Mouse (Mus musculus) neural tube, embryonic 14.5 days (tissue): Measurements from ENCODE around the gene Paip2b. TPM values are rescaled to one million over a fixed set of nuclear protein-coding genes. Genes with fewer than 3 reads are reported as not detected.
A peak's percentile ranks its signal among the peaks of the same experiment; 100 is the strongest.

ENCODE experiments used
- ATAC-seq: fragments of 200-750 bp; cut with Nextera tagmentation; 2 replicates; pipeline ENCODE4 v1.8.0; 2017; ENCODE audit warnings: low read depth, mild to moderate bottlenecking, moderate TSS enrichment, moderate library complexity
- H3K27ac ChIP-seq: fragments of 300-500 bp; sonication (generic); 2 replicates; pipeline ENCODE4 v1.5.1; 2014; ENCODE audit warnings: low read depth, mild to moderate bottlenecking, control low read depth, low read length, moderate library complexity, mixed read lengths
- H3K27me3 ChIP-seq: fragments of 300-500 bp; sonication (generic); 2 replicates; pipeline ENCODE4 v1.6.1; 2014; ENCODE audit warnings: low read length; ENCODE audit not compliant: control insufficient read depth, insufficient read depth
- H3K36me3 ChIP-seq: fragments of 300-500 bp; sonication (generic); 2 replicates; pipeline ENCODE4 v1.6.1; 2014; ENCODE audit warnings: low read length, mixed read lengths; ENCODE audit not compliant: control insufficient read depth, insufficient read depth
- H3K4me1 ChIP-seq: fragments of 300-500 bp; sonication (generic); 2 replicates; pipeline ENCODE4 v1.6.1; 2014; ENCODE audit warnings: low read length; ENCODE audit not compliant: control insufficient read depth, insufficient read depth
- H3K4me2 ChIP-seq: fragments of 300-500 bp; sonication (generic); 2 replicates; pipeline ENCODE4 v1.6.1; 2014; ENCODE audit warnings: mild to moderate bottlenecking, low read depth, low read length, control low read depth
- H3K4me3 ChIP-seq: fragments of 300-500 bp; sonication (generic); 2 replicates; pipeline ENCODE4 v1.5.1; 2014; ENCODE audit warnings: low read depth, low read length, control low read depth, mixed read lengths
- H3K9ac ChIP-seq: fragments of 300-500 bp; sonication (generic); replicated peaks from 2 replicates; pipeline ENCODE4 v1.6.1; 2014; ENCODE audit warnings: low read depth, mild to moderate bottlenecking, control low read depth, low read length, mixed read lengths
- H3K9me3 ChIP-seq: fragments of 300-500 bp; sonication (generic); 2 replicates; pipeline ENCODE4 v1.6.1; 2016; ENCODE audit warnings: low read length; ENCODE audit not compliant: control insufficient read depth
- WGBS: fragments of 180-500 bp; shearing (Covaris S2); extraction: QIAGEN DNeasy Blood & Tissue Kit; methylation state at CpG from one replicate; pipeline ENCODE4 v1.1.7; 2014; 5-methylcytosine and 5-hydroxymethylcytosine counted together
- polyA plus RNA-seq: library from polyadenylated mRNA; unstranded; fragments of >200 nt; fragmentation: Nextera tagmentation; extraction: Ambion mirVana; gene quantifications from 2 replicates; pipeline ENCODE4 v1.2.1, GENCODE M21; 2014

The Paip2b gene
- 26.0 and 29.7 TPM in 2 replicates for polyA plus RNA-seq

DNA sequence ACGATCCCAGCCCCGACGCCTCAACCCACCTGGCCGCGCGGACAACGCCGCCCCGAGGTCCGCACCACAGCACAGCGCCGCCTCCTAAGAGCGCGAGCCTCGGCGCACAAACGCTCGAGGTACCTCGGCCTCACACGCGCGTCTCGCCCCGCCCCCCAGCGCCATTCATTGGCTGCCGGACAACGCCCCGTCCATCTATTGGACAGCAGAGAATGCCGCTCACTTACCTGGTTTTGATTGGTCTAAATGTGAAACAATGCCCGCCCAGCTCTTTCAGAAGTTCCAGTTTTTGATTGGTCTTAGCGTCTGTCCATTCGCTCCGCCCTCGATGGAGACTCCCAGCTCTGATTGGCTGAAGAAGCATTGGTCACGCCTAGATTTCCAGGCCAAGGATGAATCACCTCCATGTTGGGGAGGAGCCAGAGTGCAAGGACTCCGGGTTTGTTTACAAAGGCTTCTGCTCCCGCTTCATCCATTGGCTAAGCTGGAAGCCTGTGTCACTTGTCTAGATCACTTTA, at the start of gene Paip2b:
Gene Paip2b (minus strand): TSS at position 136 of the 518 bp plus-strand sequence.
- no peaks in the 10 kb centered on the region for H3K9me3 ChIP-seq
- H3K4me1 ChIP-seq = 0 out of 2 replicates have a peak, but pooled peaks cover 4% of the 10 kb centered on the region
- peak within 1 kb of the TSS; percentile 88 for H3K27ac ChIP-seq
- peak; percentile 99 for ATAC-seq
- peak within 1 kb of the TSS; percentile 74 for H3K9ac ChIP-seq
- H3K4me2 ChIP-seq = peak within 1 kb of the TSS; percentile 90
- 1% methylated on average over 34 of the region's 37 CpGs for WGBS
- H3K36me3 ChIP-seq = no peaks in the 10 kb centered on the region
- H3K4me3 ChIP-seq = peak within 1 kb of the TSS; percentile 65
- no peaks in the 10 kb centered on the region for H3K27me3 ChIP-seq

DNA sequence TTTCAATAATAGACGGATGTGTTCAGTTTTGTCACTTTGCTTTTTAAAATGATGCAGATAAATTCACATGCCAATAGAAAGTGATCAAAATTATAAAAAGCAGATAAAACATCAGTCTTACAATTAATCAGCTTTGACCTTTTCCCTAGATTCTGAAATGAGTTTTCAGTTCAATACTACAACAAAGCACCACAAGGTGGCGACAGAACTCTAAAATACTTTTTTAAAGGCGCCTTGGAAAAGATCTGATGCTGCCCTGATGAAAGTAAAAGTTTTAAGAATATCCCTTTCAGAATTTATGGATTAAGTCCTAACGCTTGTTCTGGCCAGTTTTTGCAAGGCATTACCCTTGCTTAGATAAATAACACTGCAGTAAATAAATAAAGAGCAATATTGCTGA, 48.3 kb upstream of the Paip2b start:
- H3K4me3 ChIP-seq = no peak overlapping the region
- no peaks in the 10 kb centered on the region for H3K27me3 ChIP-seq
- H3K36me3 ChIP-seq = no peaks in the 10 kb centered on the region
- H3K9ac ChIP-seq = no peak overlapping the region
- WGBS = 3% methylated on average over 4 of the region's 4 CpGs
- H3K27ac ChIP-seq = no peak overlapping the region
- H3K4me1 ChIP-seq = no peaks in the 10 kb centered on the region
- no peak for ATAC-seq
- H3K4me2 ChIP-seq = peak overlapping the region; percentile 1; the same call in 1 of the 2 replicates
- H3K9me3 ChIP-seq = no peaks in the 10 kb centered on the region

DNA sequence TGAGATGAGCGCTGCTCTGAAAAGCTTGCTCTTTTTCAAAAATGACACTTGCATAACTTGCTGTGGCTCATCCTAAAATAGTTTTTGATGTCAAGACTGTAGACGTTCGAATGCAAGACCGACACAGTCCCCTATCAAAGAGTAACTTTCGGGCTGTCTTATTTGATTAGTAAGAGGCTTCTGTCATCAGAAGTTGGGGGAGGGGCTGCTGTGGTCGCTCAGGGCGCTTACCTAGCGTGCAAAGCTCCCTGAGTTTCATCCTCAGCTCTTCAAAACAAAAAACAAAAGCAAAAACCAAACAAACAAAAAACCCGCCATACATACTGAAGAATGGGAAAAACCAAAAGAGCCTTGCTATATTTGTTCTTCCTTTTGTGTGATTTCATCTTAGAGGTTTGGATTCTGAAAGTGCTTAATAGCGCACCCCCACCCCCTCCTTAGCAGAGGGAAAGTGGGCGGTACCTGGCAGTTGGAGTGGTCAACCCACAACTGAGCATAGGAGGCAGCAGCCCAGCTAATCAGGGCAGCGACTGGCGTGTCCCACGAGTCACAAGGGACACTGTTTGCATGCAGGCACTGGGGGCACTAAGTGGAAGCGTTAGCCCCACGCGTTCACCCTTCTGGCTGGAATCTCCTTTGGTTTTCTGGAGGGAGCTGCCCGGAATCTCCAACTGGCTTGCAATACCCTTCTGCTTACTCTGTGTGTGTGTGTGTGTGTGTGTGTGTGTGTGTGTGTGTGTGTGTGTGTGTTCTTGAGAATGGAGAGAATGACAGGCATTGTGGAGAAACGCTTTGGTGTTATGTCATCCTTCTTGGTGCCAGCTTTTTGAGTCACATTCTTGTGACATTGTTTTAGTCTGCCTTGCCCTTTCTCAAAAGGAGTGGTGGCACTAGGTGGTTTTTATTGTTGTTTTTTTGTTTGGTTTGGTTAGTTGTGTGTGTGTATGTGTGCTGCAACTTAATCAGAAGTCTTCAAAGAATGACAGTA, 36.4 kb upstream of the Paip2b start:
- peak overlapping the region; percentile 64 for H3K4me3 ChIP-seq
- no peak overlapping the region for H3K27ac ChIP-seq
- H3K9ac ChIP-seq = peak overlapping the region; percentile 56
- ATAC-seq = peak; percentile 47
- 3% methylated on average over 19 of the region's 19 CpGs for WGBS
- no peaks in the 10 kb centered on the region for H3K27me3 ChIP-seq
- 0 out of 2 replicates have a peak, but pooled peaks cover 3% of the 10 kb centered on the region for H3K4me1 ChIP-seq
- no peaks in the 10 kb centered on the region for H3K36me3 ChIP-seq
- H3K4me2 ChIP-seq = peak overlapping the region; percentile 99
- no peaks in the 10 kb centered on the region for H3K9me3 ChIP-seq

DNA sequence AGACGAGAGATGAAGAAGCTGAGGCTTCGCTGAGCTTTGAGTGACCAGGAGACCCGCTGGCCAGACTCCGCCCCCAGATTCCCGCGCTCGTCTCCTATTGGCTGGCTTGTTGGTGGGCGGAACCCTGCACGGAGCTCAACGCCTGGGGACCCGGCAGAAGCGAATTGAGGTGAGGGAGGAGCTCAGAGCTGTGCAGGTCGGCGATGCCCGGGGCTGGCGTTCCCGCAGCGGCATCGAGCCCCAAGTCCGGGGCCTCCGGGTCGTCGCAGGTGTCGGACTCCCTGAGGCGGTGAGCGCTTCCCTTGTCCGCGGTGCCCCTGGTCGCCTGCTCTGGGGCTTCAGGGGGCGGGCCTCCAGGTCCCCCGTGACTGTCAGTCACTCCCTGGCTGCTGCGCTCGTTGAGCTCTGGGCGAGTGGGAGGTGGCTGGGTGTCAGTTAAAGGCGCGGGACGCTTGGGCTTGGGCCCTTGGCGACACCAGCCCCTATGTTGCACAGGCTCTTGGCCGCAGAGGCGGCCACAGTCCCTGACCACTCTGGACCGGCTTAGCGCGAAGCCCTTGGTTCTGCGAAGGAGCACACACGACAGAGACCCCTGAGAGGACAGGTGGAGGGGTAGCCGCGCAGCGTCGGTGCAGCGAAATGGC, 35.5 kb upstream of the Paip2b start, which contains the start of gene Zfp638:
Gene Zfp638 (plus strand): TSS at position 156 of the 644 bp plus-strand sequence.
- H3K27me3 ChIP-seq = no peaks in the 10 kb centered on the region
- H3K27ac ChIP-seq = peak within 1 kb of the TSS; percentile 31; the same call in 1 of the 2 replicates
- no peaks in the 10 kb centered on the region for H3K36me3 ChIP-seq
- ATAC-seq = peak; percentile 98
- 0 out of 2 replicates have a peak, but pooled peaks cover 3% of the 10 kb centered on the region for H3K4me1 ChIP-seq
- WGBS = under 1% methylated on average over 50 of the region's 50 CpGs
- H3K4me3 ChIP-seq = peak within 1 kb of the TSS; percentile 64
- peak within 1 kb of the TSS; percentile 99 for H3K4me2 ChIP-seq
- H3K9me3 ChIP-seq = no peaks in the 10 kb centered on the region
- H3K9ac ChIP-seq = peak within 1 kb of the TSS; percentile 56

DNA sequence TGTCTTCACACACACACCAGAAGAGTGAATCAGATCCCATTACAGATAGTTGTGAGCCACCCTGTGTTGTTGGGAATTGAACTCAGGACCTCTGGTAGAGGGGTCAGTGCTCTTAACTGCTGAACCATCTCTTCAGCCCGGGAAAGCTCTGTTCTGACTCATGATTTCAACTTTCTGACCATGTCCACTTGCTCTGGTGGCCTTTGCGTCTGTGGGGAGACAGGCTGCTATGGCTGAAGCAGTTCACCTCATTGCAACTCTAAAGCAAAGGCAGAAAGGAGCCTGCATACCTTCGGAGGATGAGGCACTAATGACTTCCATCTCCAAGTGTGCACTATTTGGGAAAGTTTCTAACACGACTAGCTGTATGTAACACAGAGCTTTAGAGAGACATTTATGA, 34.9 kb upstream of the Paip2b start:
- H3K4me3 ChIP-seq = no peak overlapping the region
- no peaks in the 10 kb centered on the region for H3K27me3 ChIP-seq
- ATAC-seq = no peak
- 0 out of 2 replicates have a peak, but pooled peaks cover 3% of the 10 kb centered on the region for H3K4me1 ChIP-seq
- H3K9me3 ChIP-seq = no peaks in the 10 kb centered on the region
- WGBS = 42% methylated on average over 4 of the region's 4 CpGs
- no peak overlapping the region for H3K27ac ChIP-seq
- no peaks in the 10 kb centered on the region for H3K36me3 ChIP-seq
- no peak overlapping the region for H3K9ac ChIP-seq
- H3K4me2 ChIP-seq = peak overlapping the region; percentile 99

DNA sequence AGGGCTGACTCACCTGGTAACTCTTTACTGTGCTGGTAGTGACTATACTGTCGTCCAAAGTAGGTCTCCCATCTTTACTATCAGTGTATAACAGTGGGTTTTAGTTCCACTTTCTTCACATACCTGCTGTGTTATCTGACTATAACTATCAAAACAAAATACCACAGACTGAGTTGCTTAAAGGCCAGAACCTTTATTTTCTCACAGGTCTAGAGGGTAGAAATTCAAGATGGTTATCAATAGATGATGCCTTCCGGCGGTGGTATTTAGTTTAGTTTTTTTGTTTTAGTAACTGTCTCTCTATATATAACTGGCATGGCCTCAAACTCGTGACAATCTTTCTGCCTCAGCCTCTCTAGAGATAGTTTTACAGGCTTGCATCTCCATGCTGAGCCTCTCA, 32.0 kb upstream of the Paip2b start:
- Histone ChIP-seq H3K9me3 (no peaks in the 10 kb centered on the region), H3K27ac (no peak overlapping the region), H3K4me2 (no peak overlapping the region), H3K4me3 (no peak overlapping the region), H3K4me1 (0 out of 2 replicates have a peak, but pooled peaks cover 3% of the 10 kb centered on the region), H3K9ac (no peak overlapping the region), H3K36me3 (no peaks in the 10 kb centered on the region), H3K27me3 (no peaks in the 10 kb centered on the region)
- WGBS = 76% methylated on average over 4 of the region's 4 CpGs
- no peak for ATAC-seq

DNA sequence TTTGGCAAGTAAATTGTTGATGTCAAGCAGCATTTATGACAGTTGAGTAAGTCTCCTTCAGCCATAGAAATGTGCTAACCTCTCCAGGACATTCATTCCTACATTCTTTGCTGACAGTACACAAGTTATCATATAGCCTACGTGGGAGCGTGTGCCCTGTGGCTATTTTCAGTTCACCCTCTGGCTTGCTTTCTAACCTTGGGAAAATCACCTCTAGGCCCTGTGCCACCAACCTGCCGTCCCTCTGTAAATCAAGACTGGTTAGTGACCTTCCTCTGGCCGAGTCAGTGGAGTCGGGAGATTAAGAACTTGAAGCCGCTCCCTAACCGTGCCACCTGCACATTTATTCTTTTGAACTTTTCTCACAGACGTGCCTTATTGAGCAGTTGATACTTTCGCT, 28.5 kb upstream of the Paip2b start:
- WGBS = 89% methylated on average over 9 of the region's 9 CpGs
- Histone ChIP-seq H3K27ac (no peak overlapping the region), H3K4me1 (no peaks in the 10 kb centered on the region), H3K9ac (no peak overlapping the region), H3K9me3 (no peaks in the 10 kb centered on the region), H3K36me3 (no peaks in the 10 kb centered on the region), H3K4me3 (no peak overlapping the region), H3K4me2 (no peak overlapping the region), H3K27me3 (no peaks in the 10 kb centered on the region)
- ATAC-seq = no peak

DNA sequence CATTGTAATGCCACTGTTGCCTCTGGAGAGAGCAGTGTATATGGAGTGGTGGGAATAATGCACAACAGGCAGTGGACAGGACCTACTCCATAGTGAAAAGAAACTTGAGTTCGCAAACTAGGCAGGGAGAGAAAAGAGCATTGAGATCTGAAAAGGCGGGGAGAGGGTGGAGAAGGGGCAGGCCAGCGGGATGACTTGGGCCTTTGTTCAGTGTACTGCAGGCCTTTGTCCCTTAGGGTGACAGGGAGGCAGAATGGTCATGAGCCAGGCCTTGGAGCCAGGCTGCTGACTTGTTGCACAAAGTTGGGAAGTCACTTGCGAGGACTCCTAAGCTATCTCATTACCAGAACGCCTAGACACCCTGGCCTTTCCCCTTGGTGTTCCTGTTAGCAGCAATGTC, 25.9 kb upstream of the Paip2b start:
- Histone ChIP-seq H3K4me2 (no peak overlapping the region), H3K9ac (no peak overlapping the region), H3K4me1 (no peaks in the 10 kb centered on the region), H3K27ac (no peak overlapping the region), H3K9me3 (no peaks in the 10 kb centered on the region), H3K4me3 (no peak overlapping the region), H3K36me3 (no peaks in the 10 kb centered on the region), H3K27me3 (no peaks in the 10 kb centered on the region)
- 25% methylated on average over 5 of the region's 5 CpGs for WGBS
- ATAC-seq = no peak; the same call in 1 of the 2 replicates
